In genomic region chr15:80065414-80065813, GRCm38 (mm10) we compare ENCODE assay signal across 8 mouse cellular contexts. TPM values are rescaled to one million over a fixed set of nuclear protein-coding genes. Genes with fewer than 3 reads are reported as not detected.
DNase-seq lines count a peak whose midpoint lies in the region; ATAC-seq and TF ChIP-seq lines count a peak whose summit lies in the region.

No protein-coding gene starts in this region.

- no peak overlapping the region for H3K4me2 ChIP-seq in liver, embryonic 12.5 days

- peak; percentile 33; the same call in 1 of the 2 replicates for TF ChIP-seq CTCF in liver, adult 2 months (IDR thresholded peaks at IDR 0.05; ENCODE audit: low read depth, low read length)

- no peaks in the 10 kb centered on the region for H3K79me2 ChIP-seq in liver, adult 2 months (ENCODE audit: control insufficient read depth, insufficient read depth, low read length)

- H3K9me3 ChIP-seq in liver, embryonic 12.5 days (replicated peaks), result no peaks in the 10 kb centered on the region

- 34% methylated on average over 13 of the region's 13 CpGs for WGBS in liver, adult 2 months
- 22% methylated on average over 13 of the region's 13 CpGs for WGBS in liver, embryonic 12.5 days (ENCODE audit: insufficient replicate concordance)

- H3K27ac ChIP-seq in liver, adult 2 months (replicated peaks; ENCODE audit: insufficient read depth, low read depth, low read length), result no peak overlapping the region
- H3K27ac ChIP-seq in liver, embryonic 12.5 days, result no peak overlapping the region

- no peak overlapping the region for H3K4me3 ChIP-seq in liver, adult 2 months (ENCODE audit: insufficient read depth, low read depth, low read length)
- H3K4me3 ChIP-seq in liver, embryonic 12.5 days, result no peak overlapping the region

- peak; percentile 69 for DNase-seq in CD4-positive, CD25-positive, alpha-beta regulatory T cell, adult 2 months (ENCODE audit: low read depth, low spot score)
- no peak for DNase-seq in liver, adult 2 months (ENCODE audit: extremely low read depth, low read depth, low spot score)
- DNase-seq in induced T-regulatory cell, adult 2 months (ENCODE audit: low read depth), result peak; percentile 71
- peak; percentile 44 for DNase-seq in retina, postnatal 1 day
- no peak for DNase-seq in right cerebral cortex, postnatal 14 days

- no peak overlapping the region for H3K9ac ChIP-seq in liver, adult 2 months (ENCODE audit: low read depth, low read length)
- H3K9ac ChIP-seq in liver, embryonic 12.5 days, result no peak overlapping the region

- H3K4me1 ChIP-seq in liver, adult 2 months (ENCODE audit: control insufficient read depth, insufficient read depth, low read length), result no peaks in the 10 kb centered on the region
- H3K4me1 ChIP-seq in liver, embryonic 12.5 days, result peaks cover 5% of the 10 kb centered on the region; the same call in 1 of the 2 replicates

- no peak for TF ChIP-seq POLR2A in liver, adult 2 months (IDR thresholded peaks at IDR 0.05; ENCODE audit: extremely low read depth, insufficient read depth, low read length)

- no peak for ATAC-seq in CD4-positive, CD25-positive, alpha-beta regulatory T cell, adult 4 months
- no peak for ATAC-seq in liver, embryonic 12.5 days
- ATAC-seq in frontal cortex, adult (ENCODE audit: low TSS enrichment), result no peak

- H3K27me3 ChIP-seq in liver, adult 2 months (ENCODE audit: control insufficient read depth, insufficient read depth, low read length), result no peaks in the 10 kb centered on the region
- peaks cover 40% of the 10 kb centered on the region for H3K27me3 ChIP-seq in liver, embryonic 12.5 days (replicated peaks)

- no peaks in the 10 kb centered on the region for H3K36me3 ChIP-seq in liver, adult 2 months (ENCODE audit: control insufficient read depth, insufficient read depth, low read length)
- H3K36me3 ChIP-seq in liver, embryonic 12.5 days, result no peaks in the 10 kb centered on the region

RNA-seq across cellular contexts. Expression of gene Syngr1, which starts 25.7 kb away (rescaled TPM):
- under 1 TPM; 0.86 to 0.94 TPM for polyA plus RNA-seq in CD4-positive, CD25-positive, alpha-beta regulatory T cell, adult 4 months (2017; shearing (Covaris generic))
- total RNA-seq in liver, adult 2 months (2014; rRNA removed), result 0.28 and 0.47 TPM in 2 replicates
- polyA plus RNA-seq in liver, adult 2 months (2012; rRNA removed), result 1.2 and 1.6 TPM in 2 replicates
- polyA plus RNA-seq in liver, embryonic 12.5 days (2016; fragmentation: Nextera tagmentation; extraction: Ambion mirVana), result 20.4 and 21.9 TPM in 2 replicates

RNA-seq across cellular contexts. Expression of gene Rpl3, which starts 26.3 kb away (rescaled TPM):
- polyA plus RNA-seq in CD4-positive, CD25-positive, alpha-beta regulatory T cell, adult 4 months (2017; shearing (Covaris generic)), result 1,000 to 10,000 TPM; 3,782 to 4,433 TPM
- 399 and 467 TPM in 2 replicates for total RNA-seq in liver, adult 2 months (2014; rRNA removed)
- polyA plus RNA-seq in liver, adult 2 months (2012; rRNA removed), result 304 and 375 TPM in 2 replicates
- 912 and 924 TPM in 2 replicates for polyA plus RNA-seq in liver, embryonic 12.5 days (2016; fragmentation: Nextera tagmentation; extraction: Ambion mirVana)

RNA-seq across cellular contexts. Expression of gene Pdgfb, which starts 50.6 kb away (rescaled TPM):
- polyA plus RNA-seq in CD4-positive, CD25-positive, alpha-beta regulatory T cell, adult 4 months (2017; shearing (Covaris generic)), result 1 to 10 TPM; 1.4 to 2.8 TPM
- total RNA-seq in liver, adult 2 months (2014; rRNA removed), result 0.65 and 1.6 TPM in 2 replicates
- 1.0 and 1.2 TPM in 2 replicates for polyA plus RNA-seq in liver, adult 2 months (2012; rRNA removed)
- polyA plus RNA-seq in liver, embryonic 12.5 days (2016; fragmentation: Nextera tagmentation; extraction: Ambion mirVana), result 1.6 and 2.2 TPM in 2 replicates

Comparison
In these comparisons a context has a peak if more than half of its experiments do, and no peak if none do; other contexts are left out.
1. DNase-seq: peak in CD4-positive, CD25-positive, alpha-beta regulatory T cell, adult 2 months (single experiment), induced T-regulatory cell, adult 2 months (single experiment) and retina, postnatal 1 day (single experiment); none in liver, adult 2 months (single experiment) and right cerebral cortex, postnatal 14 days (single experiment).